Mouse (Mus musculus) embryonic facial prominence, embryonic 12.5 days (tissue): Measurements from ENCODE around the gene Secisbp2. TPM values are rescaled to one million over a fixed set of nuclear protein-coding genes. Genes with fewer than 3 reads are reported as not detected.

Experiments used
- ATAC-seq: fragments of 200-750 bp; cut with Nextera tagmentation; 2 replicates; pipeline ENCODE4 v1.8.0; 2017; ENCODE audit not compliant: insufficient number of reproducible peaks, insufficient read depth, low FRiP score, low TSS enrichment
- H3K27ac ChIP-seq: fragments of 300-500 bp; sonication (generic); 2 replicates; pipeline ENCODE4 v1.5.1; 2016; ENCODE audit warnings: mild to moderate bottlenecking
- H3K27me3 ChIP-seq: fragments of 300-500 bp; sonication (generic); 2 replicates; pipeline ENCODE4 v1.6.1; 2016; ENCODE audit warnings: mild to moderate bottlenecking, moderate library complexity
- H3K36me3 ChIP-seq: fragments of 300-500 bp; sonication (generic); 2 replicates; pipeline ENCODE4 v1.6.1; 2016; ENCODE audit warnings: mild to moderate bottlenecking
- H3K4me1 ChIP-seq: fragments of 300-500 bp; sonication (generic); 2 replicates; pipeline ENCODE4 v1.6.1; 2016
- H3K4me2 ChIP-seq: fragments of 300-500 bp; sonication (generic); replicated peaks from 2 replicates; pipeline ENCODE4 v1.6.1; 2016; ENCODE audit warnings: mild to moderate bottlenecking, moderate library complexity
- H3K4me3 ChIP-seq: fragments of 300-500 bp; sonication (generic); 2 replicates; pipeline ENCODE4 v1.5.1; 2016; ENCODE audit warnings: mild to moderate bottlenecking
- H3K9ac ChIP-seq: fragments of 300-500 bp; sonication (generic); 2 replicates; pipeline ENCODE4 v1.6.1; 2016; ENCODE audit warnings: mild to moderate bottlenecking, moderate library complexity
- H3K9me3 ChIP-seq: fragments of 300-500 bp; sonication (generic); 2 replicates; pipeline ENCODE4 v1.6.1; 2016; ENCODE audit warnings: mild to moderate bottlenecking, moderate library complexity
- WGBS: fragments of 180-500 bp; shearing (Covaris S2); methylation state at CpG from one replicate; pipeline ENCODE4 v1.1.7; 2016; 5-methylcytosine and 5-hydroxymethylcytosine counted together
- polyA plus RNA-seq: library from polyadenylated mRNA; unstranded; fragments of >200 nt; fragmentation: Nextera tagmentation; extraction: Ambion mirVana; gene quantifications from 2 replicates; pipeline ENCODE4 v1.2.1, GENCODE M21; 2016

The Secisbp2 gene
- polyA plus RNA-seq, 1 experiment from 2014 or later: 25.2 TPM

DNA sequence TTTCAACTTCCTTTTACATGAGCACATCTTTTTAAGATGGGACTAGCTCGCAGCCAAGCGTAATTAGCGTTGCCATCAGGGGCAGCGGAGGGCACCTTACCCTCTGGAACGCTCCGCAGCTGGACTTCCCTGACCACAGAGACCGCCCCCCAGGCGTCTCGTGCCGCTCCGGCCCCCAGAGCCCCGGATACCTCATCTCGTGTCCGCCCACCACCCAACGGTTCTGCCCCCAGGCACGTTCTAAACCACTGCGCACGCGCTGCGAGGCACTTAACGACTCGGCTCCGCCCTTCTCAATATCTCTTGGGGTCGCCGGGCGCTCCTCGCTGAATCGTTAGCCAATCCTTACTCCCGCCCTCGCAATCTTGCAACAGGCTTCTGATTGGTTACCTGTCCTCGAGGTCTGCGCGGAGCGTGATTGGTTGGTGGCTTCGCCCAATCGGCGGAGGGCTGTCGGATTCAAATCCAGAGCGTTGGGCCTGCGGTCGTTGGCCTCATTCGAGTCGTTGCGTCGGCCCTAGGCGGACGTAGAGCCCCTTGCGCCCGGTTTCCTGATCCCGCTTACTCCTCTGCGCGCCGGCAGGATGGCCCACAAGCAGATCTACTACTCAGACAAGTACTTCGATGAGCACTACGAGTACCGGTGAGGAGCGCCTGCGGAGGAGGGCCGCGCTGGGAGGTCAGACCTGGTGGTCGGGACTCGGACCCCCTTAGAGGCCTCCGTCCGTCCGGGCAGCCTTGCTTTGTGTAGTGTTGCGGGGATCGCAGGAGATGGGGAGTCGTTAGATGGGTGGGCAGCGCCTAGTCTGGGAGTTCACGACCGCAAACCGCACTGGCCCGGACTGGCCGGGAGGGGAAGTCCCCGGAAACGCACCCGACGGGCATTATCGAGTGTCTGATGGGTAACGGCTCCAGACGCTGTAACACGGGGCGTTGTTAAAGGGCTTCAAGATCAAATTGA, 6.4 kb upstream of the Secisbp2 start, which contains the start of gene Cks2:
Gene Cks2 (plus strand): TSS at position 404 of the 961 bp plus-strand sequence.
- Histone ChIP-seq H3K36me3 (no peaks in the 10 kb centered on the region), H3K9me3 (no peaks in the 10 kb centered on the region), H3K9ac (peak within 1 kb of the TSS; percentile 87), H3K27me3 (no peaks in the 10 kb centered on the region), H3K27ac (peak within 1 kb of the TSS; percentile 75), H3K4me1 (peaks cover 21% of the 10 kb centered on the region), H3K4me2 (peak within 1 kb of the TSS; percentile 72), H3K4me3 (peak within 1 kb of the TSS; percentile 89)
- peak; percentile 95 for ATAC-seq
- WGBS: under 1% methylated on average over 83 of the region's 83 CpGs

DNA sequence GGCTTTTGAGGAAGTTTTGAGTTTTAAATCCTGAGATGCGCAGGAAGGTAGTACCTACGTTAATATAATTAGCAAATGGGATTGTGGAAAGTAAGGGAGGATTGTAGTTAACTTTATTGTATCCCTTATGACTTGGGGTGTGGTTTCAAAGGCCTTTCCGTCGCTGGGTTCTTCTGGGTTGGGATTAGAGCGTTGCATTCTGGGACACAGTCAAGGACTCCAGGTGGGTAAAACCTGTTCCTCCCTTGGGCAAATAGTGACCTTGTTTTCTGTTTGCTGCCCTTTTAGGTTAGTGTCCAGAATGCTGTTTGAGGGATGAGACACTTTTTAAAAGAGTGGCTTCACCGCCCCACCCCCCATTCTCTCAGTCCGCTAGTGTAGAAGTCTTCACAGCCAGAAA, 5.6 kb upstream of the Secisbp2 start:
- peak overlapping the region; percentile 87 for H3K9ac ChIP-seq
- peaks cover 23% of the 10 kb centered on the region for H3K4me1 ChIP-seq
- H3K4me3 ChIP-seq: peak overlapping the region; percentile 89
- H3K27me3 ChIP-seq: no peaks in the 10 kb centered on the region
- no peak for ATAC-seq
- no peaks in the 10 kb centered on the region for H3K36me3 ChIP-seq
- under 1% methylated on average over 7 of the region's 7 CpGs for WGBS
- H3K4me2 ChIP-seq: peak overlapping the region; percentile 72
- H3K27ac ChIP-seq: peak overlapping the region; percentile 75
- H3K9me3 ChIP-seq: no peaks in the 10 kb centered on the region

DNA sequence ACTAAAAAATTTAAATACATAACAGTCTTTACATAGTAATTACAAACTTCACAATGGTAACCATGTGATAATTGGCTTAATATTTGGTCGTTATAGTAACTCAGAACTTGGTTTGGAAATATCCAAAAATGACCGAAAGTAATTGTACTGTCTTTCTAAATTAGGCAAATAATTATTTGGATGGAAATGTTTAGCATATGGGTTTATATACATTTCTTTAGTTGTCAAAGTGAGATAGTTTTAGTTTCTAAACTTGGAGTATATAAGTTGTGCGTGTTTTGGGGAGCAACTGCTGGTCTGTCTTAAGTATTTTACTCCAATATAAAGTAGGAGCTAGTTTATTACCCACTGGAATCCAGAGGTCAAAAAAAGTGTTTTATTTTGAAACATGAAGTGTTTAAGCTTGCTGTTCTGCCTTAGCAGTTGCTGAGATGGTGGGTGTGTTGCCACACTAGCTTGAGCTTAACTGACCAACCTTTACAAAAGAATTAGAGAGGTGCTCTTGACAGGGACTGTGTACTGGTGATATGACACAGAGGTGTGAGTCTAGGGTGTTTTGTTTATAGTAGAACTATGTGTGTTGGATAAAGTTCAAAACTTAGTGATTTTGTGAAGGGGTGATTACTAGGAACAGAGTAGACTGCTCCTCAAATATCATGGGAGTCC, 5.0 kb upstream of the Secisbp2 start:
- WGBS: 25% methylated on average over 3 of the region's 3 CpGs
- Histone ChIP-seq H3K36me3 (no peaks in the 10 kb centered on the region), H3K4me2 (peak overlapping the region; percentile 72), H3K4me3 (peak overlapping the region; percentile 89), H3K27me3 (no peaks in the 10 kb centered on the region), H3K27ac (no peak overlapping the region), H3K9me3 (no peaks in the 10 kb centered on the region), H3K9ac (peak overlapping the region; percentile 41), H3K4me1 (peaks cover 29% of the 10 kb centered on the region)
- no peak for ATAC-seq

DNA sequence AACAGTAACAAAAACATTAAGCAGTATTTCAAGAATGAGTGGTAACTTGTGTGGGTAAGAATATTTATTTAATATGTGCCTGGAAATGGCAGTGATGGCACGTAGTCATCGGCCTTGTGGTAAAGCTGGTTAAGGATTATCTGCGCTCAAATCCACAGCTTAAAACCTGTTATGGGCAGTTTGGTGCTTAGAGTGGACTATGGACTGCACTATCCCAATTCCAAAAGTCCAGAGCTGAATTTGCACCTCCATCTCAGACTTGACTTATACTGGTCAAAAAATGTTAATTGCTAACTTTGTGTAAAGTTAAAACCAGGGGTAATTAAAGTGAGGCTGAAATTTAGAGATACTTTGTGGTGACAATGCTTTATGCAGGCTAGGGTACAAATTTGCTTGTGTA, 3.7 kb upstream of the Secisbp2 start:
- 92% methylated on average over 3 of the region's 3 CpGs for WGBS
- Histone ChIP-seq H3K27ac (no peak overlapping the region), H3K9me3 (no peaks in the 10 kb centered on the region), H3K4me3 (no peak overlapping the region), H3K36me3 (peaks cover under 1% of the 10 kb centered on the region; the same call in 1 of the 2 replicates), H3K27me3 (no peaks in the 10 kb centered on the region), H3K9ac (no peak overlapping the region), H3K4me1 (peaks cover 29% of the 10 kb centered on the region), H3K4me2 (peak overlapping the region; percentile 72)
- ATAC-seq: no peak

DNA sequence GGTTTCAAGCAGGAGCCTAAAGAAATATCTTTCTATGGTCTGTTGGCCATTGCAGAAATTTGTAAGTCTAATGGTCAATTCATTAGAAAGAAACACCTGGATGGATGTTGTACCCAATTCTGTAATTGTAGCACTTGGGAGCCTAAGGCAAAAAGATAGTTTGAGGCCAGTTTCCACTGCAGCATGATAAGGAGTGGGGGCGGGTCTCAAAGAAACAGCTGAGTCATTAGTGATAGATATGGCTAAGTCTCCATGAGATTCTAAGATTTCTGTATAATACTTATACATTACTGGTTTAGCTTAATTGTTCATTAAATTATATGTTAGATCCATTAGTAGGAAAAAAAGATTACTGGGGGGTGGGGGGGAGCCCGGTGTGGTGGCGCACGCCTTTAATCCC, 3.3 kb upstream of the Secisbp2 start:
- ATAC-seq: no peak
- Histone ChIP-seq H3K36me3 (peaks cover 5% of the 10 kb centered on the region; the same call in 1 of the 2 replicates), H3K27me3 (no peaks in the 10 kb centered on the region), H3K4me3 (no peak overlapping the region), H3K9me3 (no peaks in the 10 kb centered on the region), H3K27ac (no peak overlapping the region), H3K4me1 (peaks cover 29% of the 10 kb centered on the region), H3K4me2 (peak overlapping the region; percentile 72; the same call in 1 of the 2 replicates), H3K9ac (no peak overlapping the region)
- WGBS: 85% methylated on average over 4 of the region's 4 CpGs

DNA sequence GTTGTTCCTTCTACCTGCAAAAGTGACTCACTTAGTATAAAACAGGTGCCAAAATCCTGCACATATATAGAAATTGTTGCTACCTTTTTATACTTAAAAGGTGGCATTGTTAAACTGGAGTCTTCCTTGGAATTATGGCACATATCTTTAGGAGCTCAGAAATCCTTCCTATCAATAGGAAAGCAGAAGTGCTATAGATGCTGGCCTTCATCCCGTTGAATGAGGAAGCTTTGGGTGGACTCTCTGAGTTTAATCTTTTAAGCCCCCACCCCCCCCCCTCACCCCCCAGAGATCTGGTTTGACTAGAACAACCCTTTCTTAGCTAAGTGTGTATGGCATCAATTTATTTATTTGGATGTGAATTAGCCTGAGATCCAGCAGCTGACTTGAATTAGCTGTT, 1.8 kb upstream of the Secisbp2 start:
- Histone ChIP-seq H3K36me3 (peaks cover 18% of the 10 kb centered on the region), H3K4me1 (peaks cover 29% of the 10 kb centered on the region), H3K9ac (no peak overlapping the region), H3K4me3 (no peak overlapping the region), H3K9me3 (no peaks in the 10 kb centered on the region), H3K27me3 (no peaks in the 10 kb centered on the region), H3K27ac (no peak overlapping the region), H3K4me2 (no peak overlapping the region)
- WGBS: 32% methylated on average over 1 of the region's 1 CpGs
- ATAC-seq: no peak

DNA sequence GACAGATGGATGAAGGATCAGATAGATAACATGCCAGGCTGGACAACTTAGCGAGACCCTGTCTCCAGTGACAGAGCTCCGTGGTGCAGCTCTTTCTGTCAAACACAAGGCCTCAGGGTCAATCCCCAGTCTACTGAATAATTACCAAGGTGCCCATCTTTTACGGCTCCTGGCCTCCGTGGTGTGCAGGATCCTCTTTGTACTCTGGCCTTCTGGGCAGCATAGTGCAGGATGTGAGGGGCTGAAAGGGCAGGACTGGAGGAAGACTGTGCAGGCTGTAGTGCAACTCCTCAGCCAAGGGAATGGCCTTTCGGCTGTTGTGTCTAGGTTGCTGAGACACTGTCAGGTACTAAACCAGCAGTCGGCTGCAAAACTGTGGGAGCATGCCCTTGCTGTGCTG, 1.7 kb downstream of the Secisbp2 start:
- Histone ChIP-seq H3K36me3 (peaks cover 52% of the 10 kb centered on the region), H3K9me3 (no peaks in the 10 kb centered on the region), H3K27ac (no peak overlapping the region), H3K4me3 (no peak overlapping the region), H3K4me1 (peaks cover 12% of the 10 kb centered on the region), H3K27me3 (no peaks in the 10 kb centered on the region), H3K4me2 (no peak overlapping the region; the same call in 1 of the 2 replicates), H3K9ac (no peak overlapping the region)
- no peak for ATAC-seq
- WGBS: 92% methylated on average over 6 of the region's 6 CpGs

DNA sequence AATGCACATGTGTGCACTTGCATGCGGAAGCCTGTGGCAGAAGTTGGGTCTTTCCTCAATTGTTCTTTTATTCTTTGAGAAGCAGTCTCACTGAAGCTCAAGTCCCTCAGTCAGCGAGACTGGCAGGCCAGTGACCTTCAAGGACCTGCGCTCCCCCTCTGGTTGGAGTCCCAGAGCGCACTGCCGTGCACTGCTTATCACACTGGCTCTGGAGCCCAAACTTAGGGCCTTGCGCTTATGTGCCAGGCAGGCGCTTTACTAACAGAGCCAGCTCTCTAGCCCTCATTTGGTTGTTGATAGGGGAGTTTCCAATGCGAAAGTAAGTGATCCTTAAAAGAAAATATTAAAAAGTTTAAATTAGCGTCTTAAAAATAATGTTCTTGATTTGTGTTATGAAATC, 2.5 kb downstream of the Secisbp2 start:
- no peak overlapping the region for H3K4me3 ChIP-seq
- 93% methylated on average over 9 of the region's 9 CpGs for WGBS
- no peak overlapping the region for H3K27ac ChIP-seq
- peaks cover 8% of the 10 kb centered on the region; the same call in 1 of the 2 replicates for H3K4me1 ChIP-seq
- H3K4me2 ChIP-seq: no peak overlapping the region
- H3K36me3 ChIP-seq: peaks cover 60% of the 10 kb centered on the region
- no peak for ATAC-seq
- H3K9ac ChIP-seq: no peak overlapping the region
- H3K27me3 ChIP-seq: no peaks in the 10 kb centered on the region
- no peaks in the 10 kb centered on the region for H3K9me3 ChIP-seq

DNA sequence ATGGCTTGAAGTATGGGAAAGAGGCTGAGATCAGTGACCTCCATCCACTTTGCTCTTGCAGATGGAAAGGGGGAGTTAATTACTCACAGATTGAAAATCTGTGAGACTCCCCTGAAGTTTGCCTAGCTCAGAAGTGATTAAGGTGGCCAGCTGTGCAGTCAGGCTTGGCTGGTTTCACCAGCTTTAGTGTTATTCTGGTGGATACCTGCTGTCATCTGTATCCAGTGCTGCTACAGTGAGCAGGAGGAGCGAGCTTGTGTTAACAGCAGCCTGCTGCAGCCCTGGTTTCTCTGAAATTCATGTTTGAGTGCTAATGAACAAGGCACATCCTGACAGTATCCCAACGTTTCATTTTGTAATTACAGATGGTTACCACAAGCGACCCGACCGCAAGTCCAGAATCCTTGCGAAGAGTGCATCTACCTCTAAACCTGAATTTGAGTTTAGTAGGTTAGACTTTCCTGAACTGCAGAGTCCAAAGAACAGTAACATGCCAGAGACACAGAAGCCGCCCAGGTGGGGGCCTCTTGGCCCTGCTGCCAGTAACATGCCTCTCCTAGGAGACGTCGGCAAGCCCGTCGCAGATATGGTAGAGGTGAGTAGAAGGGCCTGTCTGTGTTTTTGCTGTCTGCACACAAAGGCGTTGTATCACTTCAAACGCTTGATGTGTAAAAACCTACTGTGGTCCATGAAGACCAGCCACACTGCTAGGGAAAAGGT, 5.2 kb downstream of the Secisbp2 start:
- Histone ChIP-seq H3K9me3 (no peaks in the 10 kb centered on the region), H3K9ac (no peak overlapping the region), H3K27me3 (no peaks in the 10 kb centered on the region), H3K36me3 (peaks cover 84% of the 10 kb centered on the region), H3K4me2 (no peak overlapping the region), H3K4me3 (no peak overlapping the region), H3K27ac (no peak overlapping the region), H3K4me1 (no peaks in the 10 kb centered on the region)
- WGBS: 93% methylated on average over 13 of the region's 13 CpGs
- no peak for ATAC-seq

DNA sequence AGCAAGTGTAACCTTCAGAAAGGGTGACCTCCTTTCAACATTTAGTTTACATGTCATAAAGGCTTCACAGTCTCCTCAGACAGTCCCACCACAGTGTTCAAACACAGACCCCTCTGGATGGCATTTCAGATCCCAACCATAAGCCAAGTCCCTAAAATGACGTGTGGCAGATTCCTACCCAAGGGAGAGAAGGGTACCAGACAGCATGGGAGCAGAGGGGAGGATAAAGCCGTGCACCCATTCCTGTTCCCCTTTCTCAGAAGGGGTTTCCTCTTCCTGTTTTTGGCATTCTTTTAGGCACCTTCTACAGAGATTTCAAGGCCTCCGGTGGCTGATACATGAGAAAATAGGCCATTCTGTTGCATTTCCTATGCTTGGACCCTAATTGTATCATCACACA, 6.6 kb downstream of the Secisbp2 start:
- no peaks in the 10 kb centered on the region for H3K27me3 ChIP-seq
- peaks cover 93% of the 10 kb centered on the region for H3K36me3 ChIP-seq
- no peak overlapping the region for H3K4me2 ChIP-seq
- no peak overlapping the region for H3K4me3 ChIP-seq
- WGBS: 92% methylated on average over 3 of the region's 3 CpGs
- H3K4me1 ChIP-seq: no peaks in the 10 kb centered on the region
- ATAC-seq: no peak
- H3K9ac ChIP-seq: no peak overlapping the region
- no peak overlapping the region for H3K27ac ChIP-seq
- no peaks in the 10 kb centered on the region for H3K9me3 ChIP-seq

DNA sequence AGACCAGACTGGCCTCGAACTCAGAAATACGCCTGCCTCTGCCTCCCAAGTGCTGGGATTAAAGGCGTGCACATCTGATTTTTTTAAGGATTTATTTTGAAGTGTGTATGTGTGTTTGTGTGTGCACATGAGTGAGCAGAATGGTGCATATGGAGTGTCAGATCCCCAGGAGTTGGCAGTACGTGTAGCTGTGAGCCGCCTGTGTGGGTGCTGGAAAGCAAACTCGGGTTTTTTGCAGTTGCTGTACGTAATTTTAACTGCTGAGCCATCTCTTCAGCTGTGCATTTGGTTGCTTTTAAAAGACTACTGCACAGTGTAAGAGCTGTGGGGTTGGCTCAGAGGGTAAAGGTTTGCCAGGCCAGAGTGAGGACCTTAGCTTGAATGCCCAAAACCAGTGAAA, 8.1 kb downstream of the Secisbp2 start:
- Histone ChIP-seq H3K9ac (no peak overlapping the region), H3K36me3 (peaks cover 88% of the 10 kb centered on the region), H3K4me1 (no peaks in the 10 kb centered on the region), H3K27me3 (no peaks in the 10 kb centered on the region), H3K27ac (no peak overlapping the region), H3K4me2 (no peak overlapping the region), H3K9me3 (no peaks in the 10 kb centered on the region), H3K4me3 (no peak overlapping the region)
- 98% methylated on average over 7 of the region's 7 CpGs for WGBS
- ATAC-seq: no peak
